Mouse (Mus musculus) hindbrain, embryonic 16.5 days (tissue): ENCODE measurements at regions not wholly inside any gene's neighbourhood (a gene's known extent, or its start where the extent isn't known, plus 50 kb on each side); places are given as distances from the start of the nearest gene placed in this dataset.

Experiments used
- ATAC-seq: fragments of 200-750 bp; cut with Nextera tagmentation; 2 replicates; pipeline ENCODE4 v1.8.0; 2017; ENCODE audit warnings: moderate TSS enrichment, moderate library complexity
- H3K27ac ChIP-seq: fragments of 300-500 bp; sonication (generic); 2 replicates; pipeline ENCODE4 v1.5.1; 2014; ENCODE audit warnings: low read depth, mild to moderate bottlenecking, control low read depth, low read length, moderate library complexity
- H3K27me3 ChIP-seq: fragments of 300-500 bp; sonication (generic); replicated peaks from 2 replicates; pipeline ENCODE4 v1.6.1; 2014; ENCODE audit warnings: low read length; ENCODE audit not compliant: control insufficient read depth, insufficient read depth
- H3K36me3 ChIP-seq: fragments of 300-500 bp; sonication (generic); 2 replicates; pipeline ENCODE4 v1.6.1; 2014; ENCODE audit warnings: mild to moderate bottlenecking, low read length, moderate library complexity, mixed read lengths; ENCODE audit not compliant: control insufficient read depth, insufficient read depth
- H3K4me1 ChIP-seq: fragments of 300-500 bp; sonication (generic); 2 replicates; pipeline ENCODE4 v1.6.1; 2014; ENCODE audit warnings: low read depth, low read length; ENCODE audit not compliant: control insufficient read depth, insufficient read depth
- H3K4me2 ChIP-seq: fragments of 300-500 bp; sonication (generic); 2 replicates; pipeline ENCODE4 v1.6.1; 2014; ENCODE audit warnings: mild to moderate bottlenecking, low read length, control low read depth, moderate library complexity
- H3K4me3 ChIP-seq: fragments of 300-500 bp; sonication (generic); 2 replicates; pipeline ENCODE4 v1.5.1; 2014; ENCODE audit warnings: mild to moderate bottlenecking, low read length, control low read depth, moderate library complexity
- H3K9ac ChIP-seq: fragments of 300-500 bp; sonication (generic); 2 replicates; pipeline ENCODE4 v1.6.1; 2014; ENCODE audit warnings: low read depth, mild to moderate bottlenecking, control low read depth, low read length, moderate library complexity
- H3K9me3 ChIP-seq: fragments of 300-500 bp; sonication (generic); 2 replicates; pipeline ENCODE4 v1.6.1; 2014; ENCODE audit warnings: mild to moderate bottlenecking, low read length, moderate library complexity; ENCODE audit not compliant: control insufficient read depth
- WGBS: fragments of 180-500 bp; shearing (Covaris S2); extraction: QIAGEN DNeasy Blood & Tissue Kit; methylation state at CpG from one replicate; pipeline ENCODE4 v1.1.7; 2014; 5-methylcytosine and 5-hydroxymethylcytosine counted together

DNA sequence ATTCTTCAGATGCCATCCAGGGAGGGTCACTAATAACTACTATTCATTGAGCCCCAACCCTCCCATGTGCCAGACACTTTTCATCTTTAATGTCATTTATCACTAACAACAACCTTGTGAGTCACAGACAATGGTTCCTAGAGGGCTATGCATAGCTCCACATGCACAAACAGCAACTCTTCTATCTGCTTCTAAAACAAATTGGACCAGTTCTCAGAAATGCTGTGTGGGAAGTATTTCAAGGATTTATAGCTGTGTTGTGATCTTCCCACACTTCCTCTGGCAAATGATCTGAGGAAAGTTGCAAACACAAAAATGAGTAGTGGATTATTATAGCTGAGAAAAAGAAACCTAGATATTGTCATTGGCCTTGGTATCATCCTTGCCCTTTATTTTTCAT, 474.3 kb upstream of the Arrdc3 start:
- Histone ChIP-seq H3K9me3 (no peaks in the 10 kb centered on the region), H3K4me2 (no peak overlapping the region), H3K27ac (no peak overlapping the region), H3K4me3 (no peak overlapping the region), H3K9ac (no peak overlapping the region), H3K27me3 (no peaks in the 10 kb centered on the region), H3K36me3 (no peaks in the 10 kb centered on the region), H3K4me1 (no peaks in the 10 kb centered on the region)
- ATAC-seq, result no peak

- no peaks in the 10 kb centered on the region for H3K9me3 ChIP-seq
- ATAC-seq, result no peak
- H3K4me3 ChIP-seq, result no peak overlapping the region
- no peaks in the 10 kb centered on the region for H3K27me3 ChIP-seq
- H3K27ac ChIP-seq, result no peak overlapping the region
- no peaks in the 10 kb centered on the region for H3K36me3 ChIP-seq
- no peak overlapping the region for H3K9ac ChIP-seq
- H3K4me2 ChIP-seq, result no peak overlapping the region
- no peaks in the 10 kb centered on the region for H3K4me1 ChIP-seq
These were observed 473.3 kb upstream of the Arrdc3 start for GRCm38 (mm10) chr13:80409790-80410433.

DNA sequence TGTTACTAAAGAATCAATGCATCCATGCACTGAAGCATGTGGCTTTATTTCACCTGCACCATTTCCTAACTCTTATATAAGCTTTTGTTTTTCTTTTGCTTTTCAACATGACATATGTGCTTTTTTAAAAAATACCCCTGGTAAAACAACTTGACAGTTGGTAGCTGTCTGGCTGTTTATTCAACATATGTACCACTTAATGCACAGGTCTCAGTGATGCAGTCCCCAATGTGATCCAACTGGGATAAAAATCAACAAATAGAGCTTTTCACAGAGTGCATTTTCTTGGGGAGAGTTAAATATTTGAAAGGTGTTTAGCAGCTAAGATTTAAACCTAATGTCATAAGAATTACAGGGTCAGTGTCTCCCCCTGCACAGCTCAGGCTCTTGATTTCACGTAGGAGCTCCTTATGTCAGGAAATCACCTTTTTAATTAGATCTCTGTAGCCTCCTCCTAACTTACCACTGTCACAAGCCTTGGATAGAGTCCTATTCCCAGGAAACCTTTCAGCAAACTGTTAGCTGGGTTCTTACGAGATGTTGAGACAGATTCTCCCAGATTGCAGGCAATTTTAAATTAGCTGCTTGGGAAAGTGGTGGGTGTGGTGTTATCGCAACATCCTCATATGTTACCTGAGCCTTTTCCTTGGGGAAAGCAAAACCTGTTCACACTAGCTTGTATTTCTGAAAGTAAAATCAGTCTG, 464.6 kb upstream of the Arrdc3 start:
- Histone ChIP-seq H3K4me3 (no peak overlapping the region), H3K4me2 (no peak overlapping the region), H3K36me3 (no peaks in the 10 kb centered on the region), H3K9ac (no peak overlapping the region), H3K9me3 (no peaks in the 10 kb centered on the region), H3K27ac (no peak overlapping the region), H3K27me3 (no peaks in the 10 kb centered on the region), H3K4me1 (no peaks in the 10 kb centered on the region)
- ATAC-seq, result no peak
- 56% methylated on average over 3 of the region's 3 CpGs for WGBS

DNA sequence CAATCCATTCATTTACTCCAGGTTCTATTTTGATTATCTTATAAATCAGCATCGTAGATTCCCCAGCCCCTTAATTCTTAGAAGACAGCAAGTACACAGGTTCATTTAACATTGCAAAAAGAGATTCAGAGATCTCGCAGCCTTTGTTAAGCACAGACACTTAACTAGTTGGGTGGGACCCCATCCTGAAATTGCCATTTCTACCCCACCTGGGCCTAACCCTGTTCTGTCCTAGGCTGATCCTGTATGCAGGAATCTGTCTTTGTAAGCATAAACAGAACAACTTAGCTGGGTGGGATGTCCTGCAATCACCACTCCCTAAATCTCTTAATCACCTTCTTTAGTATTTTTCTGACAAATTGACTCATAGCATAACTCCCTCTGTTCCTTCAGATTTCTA, 462.8 kb upstream of the Arrdc3 start:
- no peaks in the 10 kb centered on the region for H3K9me3 ChIP-seq
- no peaks in the 10 kb centered on the region for H3K27me3 ChIP-seq
- no peak overlapping the region for H3K4me2 ChIP-seq
- no peak overlapping the region for H3K27ac ChIP-seq
- no peak overlapping the region for H3K9ac ChIP-seq
- WGBS, result 90% methylated on average over 2 of the region's 2 CpGs
- H3K36me3 ChIP-seq, result no peaks in the 10 kb centered on the region
- H3K4me1 ChIP-seq, result no peaks in the 10 kb centered on the region
- ATAC-seq, result no peak
- H3K4me3 ChIP-seq, result no peak overlapping the region
